Mouse (Mus musculus): ENCODE data around the gene Hnrnpab. TPM values are rescaled to one million over a fixed set of nuclear protein-coding genes. Genes with fewer than 3 reads are reported as not detected.

Hnrnpab gene
- polyA plus RNA-seq, 1 experiment from 2014 or later: 421 TPM

Other genes starting within 250 kb of the Hnrnpab start
- gene Phykpl, start 22.1 kb downstream of the Hnrnpab start, polyA plus RNA-seq (2015; fragmentation: Nextera tagmentation; extraction: Ambion mirVana): 9.9 and 10.2 TPM in 2 replicates
- 96.4 and 106 TPM in 2 replicates for gene Nhp2, start 12.9 kb upstream of the Hnrnpab start, polyA plus RNA-seq (2015; fragmentation: Nextera tagmentation; extraction: Ambion mirVana)
- 71.8 and 74.5 TPM in 2 replicates for gene Rmnd5b, start 29.0 kb upstream of the Hnrnpab start, polyA plus RNA-seq (2015; fragmentation: Nextera tagmentation; extraction: Ambion mirVana)
- 14.1 and 15.2 TPM in 2 replicates for gene N4bp3, start 44.0 kb upstream of the Hnrnpab start, polyA plus RNA-seq (2015; fragmentation: Nextera tagmentation; extraction: Ambion mirVana)
- 0.64 and 0.96 TPM in 2 replicates for gene D930048N14Rik, start 44.1 kb upstream of the Hnrnpab start, polyA plus RNA-seq (2015; fragmentation: Nextera tagmentation; extraction: Ambion mirVana)
- 125 and 136 TPM in 2 replicates for gene 0610009B22Rik, start 82.0 kb upstream of the Hnrnpab start, polyA plus RNA-seq (2015; fragmentation: Nextera tagmentation; extraction: Ambion mirVana)
- gene Sec24a, start 156.8 kb upstream of the Hnrnpab start, polyA plus RNA-seq (2015; fragmentation: Nextera tagmentation; extraction: Ambion mirVana): 14.7 and 17.3 TPM in 2 replicates
- gene Sar1b, start 156.8 kb upstream of the Hnrnpab start, polyA plus RNA-seq (2015; fragmentation: Nextera tagmentation; extraction: Ambion mirVana): 200 and 212 TPM in 2 replicates